Comparison of ENCODE assay signal across 8 mouse cellular contexts in genomic region chr6:39562166-39563015, GRCm38 (mm10). TPM values are rescaled to one million over a fixed set of nuclear protein-coding genes. Genes with fewer than 3 reads are reported as not detected.
DNase-seq lines count a peak whose midpoint lies in the region; ATAC-seq lines count a peak whose summit lies in the region.

No protein-coding gene starts in this region.

- 21% methylated on average over 23 of the region's 23 CpGs for WGBS in hindbrain, embryonic 11.5 days
- WGBS in lung, embryonic 15.5 days = 17% methylated on average over 23 of the region's 23 CpGs

- no peaks in the 10 kb centered on the region for H3K36me3 ChIP-seq in hindbrain, embryonic 11.5 days (ENCODE audit: control insufficient read depth, insufficient read depth, low read length)
- H3K36me3 ChIP-seq in lung, embryonic 15.5 days = no peaks in the 10 kb centered on the region

- ATAC-seq in hindbrain, embryonic 11.5 days (ENCODE audit: low FRiP score) = no peak
- ATAC-seq in lung, embryonic 15.5 days (ENCODE audit: borderline replicate concordance, extremely low read depth, low FRiP score, low TSS enrichment) = peak; percentile 40; the same call in 1 of the 2 replicates

- H3K4me3 ChIP-seq in hindbrain, embryonic 11.5 days (ENCODE audit: low read depth, low read length) = no peak overlapping the region
- peak overlapping the region; percentile 17; the same call in 1 of the 2 replicates for H3K4me3 ChIP-seq in lung, embryonic 15.5 days

- no peaks in the 10 kb centered on the region for H3K9me3 ChIP-seq in hindbrain, embryonic 11.5 days (ENCODE audit: control insufficient read depth, low read length)
- H3K9me3 ChIP-seq in lung, embryonic 15.5 days = no peaks in the 10 kb centered on the region

- peak; percentile 97 for DNase-seq in NIH3T3 (ENCODE audit: low read depth)
- peak; percentile 84 for DNase-seq in cerebellum, adult 9-11 months
- peak; percentile 87 to 97 for DNase-seq in frontal cortex, adult 2 months (ENCODE audit: extremely low spot score in 1 of 2, low spot score in 1 of 2)
- peak; percentile 91 for DNase-seq in hindbrain, embryonic 11.5 days (ENCODE audit: low spot score)
- peak; percentile 92 for DNase-seq in layer of hippocampus, adult 9-11 months
- DNase-seq in ovary, postnatal 10 days (ENCODE audit: low spot score) = peak; percentile 50
- DNase-seq in thymus, postnatal 14 days = peak; percentile 78

- no peak overlapping the region for H3K9ac ChIP-seq in hindbrain, embryonic 11.5 days (ENCODE audit: low read depth, low read length)
- peak overlapping the region; percentile 13; the same call in 1 of the 2 replicates for H3K9ac ChIP-seq in lung, embryonic 15.5 days

- H3K4me2 ChIP-seq in hindbrain, embryonic 11.5 days (replicated peaks; ENCODE audit: low read depth, low read length) = no peak overlapping the region
- peak overlapping the region; percentile 53 for H3K4me2 ChIP-seq in lung, embryonic 15.5 days

- no peak overlapping the region for H3K27ac ChIP-seq in hindbrain, embryonic 11.5 days (ENCODE audit: low read depth, low read length)
- no peak overlapping the region for H3K27ac ChIP-seq in lung, embryonic 15.5 days

- H3K4me1 ChIP-seq in hindbrain, embryonic 11.5 days (replicated peaks; ENCODE audit: control insufficient read depth, insufficient read depth, low read length) = 0 out of 2 replicates have a peak, but pooled peaks cover 4% of the 10 kb centered on the region
- H3K4me1 ChIP-seq in lung, embryonic 15.5 days = peaks cover 26% of the 10 kb centered on the region

- H3K27me3 ChIP-seq in hindbrain, embryonic 11.5 days (ENCODE audit: control insufficient read depth, insufficient read depth, low read length) = no peaks in the 10 kb centered on the region
- no peaks in the 10 kb centered on the region for H3K27me3 ChIP-seq in lung, embryonic 15.5 days

RNA-seq across cellular contexts. Expression of gene Dennd2a, which starts 4.7 kb away (rescaled TPM):
- polyA plus RNA-seq in frontal cortex, adult 2 months (2012; rRNA removed) = 21.6 and 24.8 TPM in 2 replicates
- 38.1 and 38.8 TPM in 2 replicates for polyA plus RNA-seq in hindbrain, embryonic 11.5 days (2014; fragmentation: Nextera tagmentation; extraction: Ambion mirVana)
- polyA plus RNA-seq in lung, embryonic 15.5 days (2015; fragmentation: Nextera tagmentation; extraction: Ambion mirVana) = 20.5 and 20.8 TPM in 2 replicates

RNA-seq across cellular contexts. Expression of gene Adck2, which starts 11.3 kb away (rescaled TPM):
- 20.5 and 22.7 TPM in 2 replicates for polyA plus RNA-seq in frontal cortex, adult 2 months (2012; rRNA removed)
- 23.9 and 29.3 TPM in 2 replicates for polyA plus RNA-seq in hindbrain, embryonic 11.5 days (2014; fragmentation: Nextera tagmentation; extraction: Ambion mirVana)
- 26.6 and 28.5 TPM in 2 replicates for polyA plus RNA-seq in lung, embryonic 15.5 days (2015; fragmentation: Nextera tagmentation; extraction: Ambion mirVana)

RNA-seq across cellular contexts. Expression of gene Gm42420, which starts 23.2 kb away (rescaled TPM):
- polyA plus RNA-seq in frontal cortex, adult 2 months (2012; rRNA removed) = 0.76 and 2.2 TPM in 2 replicates
- polyA plus RNA-seq in hindbrain, embryonic 11.5 days (2014; fragmentation: Nextera tagmentation; extraction: Ambion mirVana) = 0.90 and 1.3 TPM in 2 replicates
- 0.85 TPM in 1 of 2 replicates, not detected in the other for polyA plus RNA-seq in lung, embryonic 15.5 days (2015; fragmentation: Nextera tagmentation; extraction: Ambion mirVana)

RNA-seq across cellular contexts. Expression of gene Ndufb2, which starts 30.0 kb away (rescaled TPM):
- polyA plus RNA-seq in frontal cortex, adult 2 months (2012; rRNA removed) = 232 and 247 TPM in 2 replicates
- 268 and 291 TPM in 2 replicates for polyA plus RNA-seq in hindbrain, embryonic 11.5 days (2014; fragmentation: Nextera tagmentation; extraction: Ambion mirVana)
- polyA plus RNA-seq in lung, embryonic 15.5 days (2015; fragmentation: Nextera tagmentation; extraction: Ambion mirVana) = 319 and 328 TPM in 2 replicates
